Mouse (Mus musculus): ENCODE results near the gene Gpr21. TPM values are rescaled to one million over a fixed set of nuclear protein-coding genes. Genes with fewer than 3 reads are reported as not detected.

Gpr21 gene
- polyA plus RNA-seq, 1 experiment from 2014 or later = 16.6 TPM

- peaks cover 21% of the 10 kb centered on the region for H3K36me3 ChIP-seq (ENCODE audit: control insufficient read depth, insufficient read depth, low read length)
- H3K9ac ChIP-seq (ENCODE audit: low read depth, low read length) = no peak overlapping the region
- ATAC-seq = no peak
- no peak overlapping the region for H3K27ac ChIP-seq (ENCODE audit: low read length)
- no peaks in the 10 kb centered on the region for H3K27me3 ChIP-seq (ENCODE audit: control insufficient read depth, insufficient read depth, low read depth, low read length)
- no peaks in the 10 kb centered on the region for H3K9me3 ChIP-seq (replicated peaks; ENCODE audit: control insufficient read depth, low read length, poor library complexity, severe bottlenecking)
- no peaks in the 10 kb centered on the region for H3K4me1 ChIP-seq (ENCODE audit: control insufficient read depth, insufficient read depth, low read length)
- H3K4me3 ChIP-seq (ENCODE audit: low read depth, low read length) = no peak overlapping the region
- WGBS = 92% methylated on average over 1 of the region's 1 CpGs
- no peak overlapping the region for H3K4me2 ChIP-seq (ENCODE audit: low read length)
Observed at GRCm38 (mm10) chr2:37549346-37550012, 33.3 kb downstream of the Gpr21 start.

- Histone ChIP-seq H3K27me3 (ENCODE audit: control insufficient read depth, insufficient read depth, low read depth, low read length) (no peaks in the 10 kb centered on the region), H3K36me3 (ENCODE audit: control insufficient read depth, insufficient read depth, low read length) (peaks cover 32% of the 10 kb centered on the region), H3K27ac (ENCODE audit: low read length) (no peak overlapping the region), H3K4me1 (ENCODE audit: control insufficient read depth, insufficient read depth, low read length) (no peaks in the 10 kb centered on the region), H3K9ac (ENCODE audit: low read depth, low read length) (no peak overlapping the region), H3K9me3 (replicated peaks; ENCODE audit: control insufficient read depth, low read length, poor library complexity, severe bottlenecking) (no peaks in the 10 kb centered on the region), H3K4me3 (ENCODE audit: low read depth, low read length) (no peak overlapping the region), H3K4me2 (ENCODE audit: low read length) (no peak overlapping the region)
- no peak for ATAC-seq
- 80% methylated on average over 2 of the region's 2 CpGs for WGBS
Observed at GRCm38 (mm10) chr2:37556366-37556765, 40.2 kb downstream of the Gpr21 start.

GRCm38 (mm10) chr2:37565579-37565978 is 49.4 kb downstream of the Gpr21 start:
- no peaks in the 10 kb centered on the region for H3K9me3 ChIP-seq (replicated peaks; ENCODE audit: control insufficient read depth, low read length, poor library complexity, severe bottlenecking)
- no peaks in the 10 kb centered on the region for H3K27me3 ChIP-seq (ENCODE audit: control insufficient read depth, insufficient read depth, low read depth, low read length)
- H3K36me3 ChIP-seq (ENCODE audit: control insufficient read depth, insufficient read depth, low read length) = peaks cover 39% of the 10 kb centered on the region
- no peaks in the 10 kb centered on the region for H3K4me1 ChIP-seq (ENCODE audit: control insufficient read depth, insufficient read depth, low read length)
- 57% methylated on average over 2 of the region's 2 CpGs for WGBS
- H3K4me2 ChIP-seq (ENCODE audit: low read length) = no peak overlapping the region
- ATAC-seq = no peak
- H3K9ac ChIP-seq (ENCODE audit: low read depth, low read length) = no peak overlapping the region
- H3K4me3 ChIP-seq (ENCODE audit: low read depth, low read length) = no peak overlapping the region
- H3K27ac ChIP-seq (ENCODE audit: low read length) = no peak overlapping the region

GRCm38 (mm10) chr2:37566035-37566434 is 49.9 kb downstream of the Gpr21 start:
- Histone ChIP-seq H3K27ac (ENCODE audit: low read length) (no peak overlapping the region), H3K9me3 (replicated peaks; ENCODE audit: control insufficient read depth, low read length, poor library complexity, severe bottlenecking) (no peaks in the 10 kb centered on the region), H3K4me1 (ENCODE audit: control insufficient read depth, insufficient read depth, low read length) (no peaks in the 10 kb centered on the region), H3K4me3 (ENCODE audit: low read depth, low read length) (no peak overlapping the region), H3K9ac (ENCODE audit: low read depth, low read length) (no peak overlapping the region), H3K27me3 (ENCODE audit: control insufficient read depth, insufficient read depth, low read depth, low read length) (no peaks in the 10 kb centered on the region), H3K4me2 (ENCODE audit: low read length) (no peak overlapping the region), H3K36me3 (ENCODE audit: control insufficient read depth, insufficient read depth, low read length) (peaks cover 39% of the 10 kb centered on the region)
- no peak for ATAC-seq
- 84% methylated on average over 1 of the region's 1 CpGs for WGBS

GRCm38 (mm10) chr2:37569888-37570287 is 53.8 kb downstream of the Gpr21 start:
- Histone ChIP-seq H3K27me3 (ENCODE audit: control insufficient read depth, insufficient read depth, low read depth, low read length) (no peaks in the 10 kb centered on the region), H3K36me3 (ENCODE audit: control insufficient read depth, insufficient read depth, low read length) (peaks cover 17% of the 10 kb centered on the region), H3K4me3 (ENCODE audit: low read depth, low read length) (no peak overlapping the region), H3K4me1 (ENCODE audit: control insufficient read depth, insufficient read depth, low read length) (no peaks in the 10 kb centered on the region), H3K4me2 (ENCODE audit: low read length) (no peak overlapping the region), H3K27ac (ENCODE audit: low read length) (no peak overlapping the region), H3K9ac (ENCODE audit: low read depth, low read length) (no peak overlapping the region), H3K9me3 (replicated peaks; ENCODE audit: control insufficient read depth, low read length, poor library complexity, severe bottlenecking) (no peaks in the 10 kb centered on the region)
- 79% methylated on average over 5 of the region's 5 CpGs for WGBS
- no peak for ATAC-seq

Other genes with a start within 250 kb of the Gpr21 start
- not detected in 2 replicates for gene Olfr368, start 189.8 kb upstream of the Gpr21 start, polyA plus RNA-seq (2015; fragmentation: Nextera tagmentation; extraction: Ambion mirVana)
- 50.2 and 57.0 TPM in 2 replicates for gene Pdcl, start 157.0 kb upstream of the Gpr21 start, polyA plus RNA-seq (2015; fragmentation: Nextera tagmentation; extraction: Ambion mirVana)
- 18.0 and 20.5 TPM in 2 replicates for gene Rc3h2, start 93.4 kb upstream of the Gpr21 start, polyA plus RNA-seq (2015; fragmentation: Nextera tagmentation; extraction: Ambion mirVana)
- gene Zbtb26, start 73.2 kb upstream of the Gpr21 start, polyA plus RNA-seq (2015; fragmentation: Nextera tagmentation; extraction: Ambion mirVana) = 8.3 and 9.1 TPM in 2 replicates
- 19.2 and 22.3 TPM in 2 replicates for gene Zbtb6, start 73.2 kb upstream of the Gpr21 start, polyA plus RNA-seq (2015; fragmentation: Nextera tagmentation; extraction: Ambion mirVana)
- gene Rabgap1, start 73.1 kb upstream of the Gpr21 start, polyA plus RNA-seq (2015; fragmentation: Nextera tagmentation; extraction: Ambion mirVana) = 50.6 and 56.5 TPM in 2 replicates
- gene Strbp, start 187.5 kb downstream of the Gpr21 start, polyA plus RNA-seq (2015; fragmentation: Nextera tagmentation; extraction: Ambion mirVana) = 108 and 119 TPM in 2 replicates

All from midbrain, embryonic 16.5 days (tissue).